Mouse (Mus musculus): ENCODE results near the gene Ddx43. TPM values are rescaled to one million over a fixed set of nuclear protein-coding genes. Genes with fewer than 3 reads are reported as not detected.

Ddx43 gene
- total and polyA plus RNA-seq, 3 experiments, result 0.05 TPM; not detected in 2

GRCm38 (mm10) chr9:78442579-78443392 is 47.2 kb downstream of the Ddx43 start, which contains the start of gene Cgas:
Gene Cgas (minus strand): TSS chr9:78443237.
- Histone ChIP-seq H3K9me3 (replicated peaks) (peaks cover 9% of the 10 kb centered on the region), H3K4me1 (ENCODE audit: insufficient read depth, low read depth, low read length) (peaks cover 6% of the 10 kb centered on the region; the same call in 1 of the 2 replicates), H3K4me3 (ENCODE audit: low read depth, low read length) (no peak within 1 kb of the TSS), H3K27me3 (ENCODE audit: insufficient read depth, low read length) (peaks cover 39% of the 10 kb centered on the region), H3K36me3 (replicated peaks) (no peaks in the 10 kb centered on the region)
- TF ChIP-seq CTCF (IDR thresholded peaks at IDR 0.05; ENCODE audit: low read depth, low read length) (no peak), TAL1 (conservative IDR thresholded peaks at IDR 0.05; ENCODE audit: low read depth, low read length) (no peak), GATA1 (IDR thresholded peaks at IDR 0.05; ENCODE audit: borderline replicate concordance, low read length) (no peak), GATA2 (IDR thresholded peaks at IDR 0.05; ENCODE audit: borderline replicate concordance, low read depth, low read length) (no peak), POLR2AphosphoS5 (IDR thresholded peaks at IDR 0.05; ENCODE audit: insufficient replicate concordance, low read depth, low read length) (no peak)
- DNase-seq (ENCODE audit: low spot score) (no peak), ATAC-seq (ENCODE audit: extremely low read depth, insufficient number of reproducible peaks, low FRiP score, poor library complexity, severe bottlenecking) (no peak)

- peaks cover 29% of the 10 kb centered on the region for H3K36me3 ChIP-seq (replicated peaks)
- TF ChIP-seq GATA1 (IDR thresholded peaks at IDR 0.05; ENCODE audit: borderline replicate concordance, low read length) (no peak), POLR2AphosphoS5 (IDR thresholded peaks at IDR 0.05; ENCODE audit: insufficient replicate concordance, low read depth, low read length) (no peak), GATA2 (IDR thresholded peaks at IDR 0.05; ENCODE audit: borderline replicate concordance, low read depth, low read length) (no peak)
- H3K4me3 ChIP-seq (ENCODE audit: low read depth, low read length), result peak overlapping the region; percentile 98
- peaks cover 7% of the 10 kb centered on the region for H3K9me3 ChIP-seq (replicated peaks)
- ATAC-seq (ENCODE audit: extremely low read depth, insufficient number of reproducible peaks, low FRiP score, poor library complexity, severe bottlenecking), result no peak
- no peak for DNase-seq (ENCODE audit: low spot score)
- peaks cover 14% of the 10 kb centered on the region for H3K27me3 ChIP-seq (ENCODE audit: insufficient read depth, low read length)
- H3K4me1 ChIP-seq (ENCODE audit: insufficient read depth, low read depth, low read length), result peaks cover 30% of the 10 kb centered on the region
Measured at GRCm38 (mm10) chr9:78447606-78447972, 52.0 kb downstream of the Ddx43 start.

GRCm38 (mm10) chr9:78447973-78448873 is 52.6 kb downstream of the Ddx43 start, which contains the start of the genes Mto1 and Gm17324:
Gene Mto1 (plus strand): TSS chr9:78448208.
Gene Gm17324 (minus strand): TSS chr9:78448786.
- H3K9me3 ChIP-seq (replicated peaks), result peaks cover under 1% of the 10 kb centered on the region; the same call in 1 of the 2 replicates

GRCm38 (mm10) chr9:78450404-78450803 is 54.8 kb downstream of the Ddx43 start:
- ATAC-seq (ENCODE audit: extremely low read depth, insufficient number of reproducible peaks, low FRiP score, poor library complexity, severe bottlenecking), result no peak

More at GRCm38 (mm10) chr9:78447973-78448873, 52.6 kb downstream of the Ddx43 start, which contains the start of the genes Mto1 and Gm17324:
- DNase-seq (ENCODE audit: low spot score) (peak; percentile 93), ATAC-seq (ENCODE audit: extremely low read depth, insufficient number of reproducible peaks, low FRiP score, poor library complexity, severe bottlenecking) (peak; percentile 51)
- peaks cover 35% of the 10 kb centered on the region for H3K4me1 ChIP-seq (ENCODE audit: insufficient read depth, low read depth, low read length)
- H3K36me3 ChIP-seq (replicated peaks), result peaks cover 36% of the 10 kb centered on the region
- peak within 1 kb of the TSS; percentile 98 for H3K4me3 ChIP-seq (ENCODE audit: low read depth, low read length)
- no peak for TF ChIP-seq GATA2 (IDR thresholded peaks at IDR 0.05; ENCODE audit: borderline replicate concordance, low read depth, low read length)
- TF ChIP-seq CTCF (IDR thresholded peaks at IDR 0.05; ENCODE audit: low read depth, low read length), result no peak
- TF ChIP-seq TAL1 (conservative IDR thresholded peaks at IDR 0.05; ENCODE audit: low read depth, low read length), result no peak
- TF ChIP-seq GATA1 (IDR thresholded peaks at IDR 0.05; ENCODE audit: borderline replicate concordance, low read length), result no peak
- TF ChIP-seq POLR2AphosphoS5 (IDR thresholded peaks at IDR 0.05; ENCODE audit: insufficient replicate concordance, low read depth, low read length), result no peak
- peaks cover 8% of the 10 kb centered on the region for H3K27me3 ChIP-seq (ENCODE audit: insufficient read depth, low read length)

GRCm38 (mm10) chr9:78451382-78451781 is 55.8 kb downstream of the Ddx43 start:
- no peak overlapping the region for H3K4me3 ChIP-seq (ENCODE audit: low read depth, low read length)
- DNase-seq (ENCODE audit: low spot score), result peak; percentile 14
- ATAC-seq (ENCODE audit: extremely low read depth, insufficient number of reproducible peaks, low FRiP score, poor library complexity, severe bottlenecking), result no peak
- H3K4me1 ChIP-seq (ENCODE audit: insufficient read depth, low read depth, low read length), result peaks cover 53% of the 10 kb centered on the region
- no peak for TF ChIP-seq CTCF (IDR thresholded peaks at IDR 0.05; ENCODE audit: low read depth, low read length)
- TF ChIP-seq TAL1 (conservative IDR thresholded peaks at IDR 0.05; ENCODE audit: low read depth, low read length), result no peak
- H3K9me3 ChIP-seq (replicated peaks), result no peaks in the 10 kb centered on the region
- no peaks in the 10 kb centered on the region for H3K27me3 ChIP-seq (ENCODE audit: insufficient read depth, low read length)
- H3K36me3 ChIP-seq (replicated peaks), result peaks cover 64% of the 10 kb centered on the region

More at GRCm38 (mm10) chr9:78450404-78450803, 54.8 kb downstream of the Ddx43 start:
- no peak overlapping the region; the same call in 1 of the 2 replicates for H3K4me3 ChIP-seq (ENCODE audit: low read depth, low read length)
- no peaks in the 10 kb centered on the region for H3K9me3 ChIP-seq (replicated peaks)
- H3K27me3 ChIP-seq (ENCODE audit: insufficient read depth, low read length), result peaks cover 3% of the 10 kb centered on the region; the same call in 1 of the 2 replicates
- no peak for TF ChIP-seq CTCF (IDR thresholded peaks at IDR 0.05; ENCODE audit: low read depth, low read length)
- TF ChIP-seq GATA2 (IDR thresholded peaks at IDR 0.05; ENCODE audit: borderline replicate concordance, low read depth, low read length), result no peak
- TF ChIP-seq TAL1 (conservative IDR thresholded peaks at IDR 0.05; ENCODE audit: low read depth, low read length), result no peak
- TF ChIP-seq GATA1 (IDR thresholded peaks at IDR 0.05; ENCODE audit: borderline replicate concordance, low read length), result no peak
- no peak for TF ChIP-seq POLR2AphosphoS5 (IDR thresholded peaks at IDR 0.05; ENCODE audit: insufficient replicate concordance, low read depth, low read length)
- H3K4me1 ChIP-seq (ENCODE audit: insufficient read depth, low read depth, low read length), result peaks cover 53% of the 10 kb centered on the region
- peaks cover 55% of the 10 kb centered on the region for H3K36me3 ChIP-seq (replicated peaks)
- DNase-seq (ENCODE audit: low spot score), result no peak

DNA sequence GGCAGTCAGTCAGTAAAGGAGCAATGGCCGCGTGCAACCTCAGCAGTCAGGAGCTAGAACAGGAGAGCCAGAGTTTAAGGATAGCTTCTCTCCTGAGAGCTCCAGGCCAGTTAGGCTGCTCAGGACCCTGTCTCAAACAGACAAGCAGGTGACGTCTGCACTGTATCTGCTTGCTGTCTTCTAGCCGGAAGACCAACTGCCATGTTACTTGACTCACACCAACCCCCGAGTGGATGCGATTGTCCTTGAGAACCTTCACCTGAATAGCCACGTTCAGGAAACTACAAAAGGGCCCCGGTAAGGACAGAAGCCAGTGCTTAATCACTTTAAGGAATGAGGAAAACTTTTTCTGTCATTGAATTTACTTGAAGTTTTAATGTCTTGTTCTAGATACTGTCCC is 61.4 kb downstream of the Ddx43 start:
- H3K4me3 ChIP-seq (ENCODE audit: low read depth, low read length), result no peak overlapping the region
- no peak for TF ChIP-seq GATA1 (IDR thresholded peaks at IDR 0.05; ENCODE audit: borderline replicate concordance, low read length)
- TF ChIP-seq GATA2 (IDR thresholded peaks at IDR 0.05; ENCODE audit: borderline replicate concordance, low read depth, low read length), result no peak
- no peak for TF ChIP-seq POLR2AphosphoS5 (IDR thresholded peaks at IDR 0.05; ENCODE audit: insufficient replicate concordance, low read depth, low read length)
- TF ChIP-seq TAL1 (conservative IDR thresholded peaks at IDR 0.05; ENCODE audit: low read depth, low read length), result no peak
- TF ChIP-seq CTCF (IDR thresholded peaks at IDR 0.05; ENCODE audit: low read depth, low read length), result no peak
- DNase-seq (ENCODE audit: low spot score) (no peak), ATAC-seq (ENCODE audit: extremely low read depth, insufficient number of reproducible peaks, low FRiP score, poor library complexity, severe bottlenecking) (no peak)
- no peaks in the 10 kb centered on the region for H3K27me3 ChIP-seq (ENCODE audit: insufficient read depth, low read length)
- H3K36me3 ChIP-seq (replicated peaks), result peaks cover 92% of the 10 kb centered on the region
- H3K4me1 ChIP-seq (ENCODE audit: insufficient read depth, low read depth, low read length), result peaks cover 26% of the 10 kb centered on the region
- no peaks in the 10 kb centered on the region for H3K9me3 ChIP-seq (replicated peaks)
